ENCODE assay signal across 8 mouse cellular contexts in genomic region chr13:55474621-55475069, GRCm38 (mm10). TPM values are rescaled to one million over a fixed set of nuclear protein-coding genes. Genes with fewer than 3 reads are reported as not detected.
DNase-seq lines count a peak whose midpoint lies in the region; ATAC-seq and TF ChIP-seq lines count a peak whose summit lies in the region.

No protein-coding gene starts in this region.

- no peak overlapping the region for H3K4me2 ChIP-seq in lung, postnatal 0 days (replicated peaks; ENCODE audit: low read depth, low read length)
- H3K4me2 ChIP-seq in limb, embryonic 12.5 days = no peak overlapping the region

- TF ChIP-seq CTCF in lung, postnatal 0 days (IDR thresholded peaks at IDR 0.05) = no peak

- WGBS in lung, postnatal 0 days = 55% methylated on average over 5 of the region's 5 CpGs
- WGBS in limb, embryonic 12.5 days = 57% methylated on average over 5 of the region's 5 CpGs

- no peaks in the 10 kb centered on the region for H3K36me3 ChIP-seq in lung, postnatal 0 days (ENCODE audit: insufficient read depth, low read length)
- H3K36me3 ChIP-seq in limb, embryonic 12.5 days = peaks cover 59% of the 10 kb centered on the region

- ATAC-seq in lung, postnatal 0 days = no peak
- ATAC-seq in frontal cortex, adult (ENCODE audit: low TSS enrichment) = peak; percentile 21; the same call in 1 of the 2 replicates
- ATAC-seq in limb, embryonic 12.5 days (ENCODE audit: insufficient number of reproducible peaks, insufficient read depth, low FRiP score, low TSS enrichment, low read depth) = no peak
- ATAC-seq in megakaryocyte progenitor cell, adult 5-6 weeks (replicated peaks; ENCODE audit: poor library complexity) = no peak

- H3K9me3 ChIP-seq in lung, postnatal 0 days (ENCODE audit: low read length) = no peaks in the 10 kb centered on the region
- H3K9me3 ChIP-seq in limb, embryonic 12.5 days = no peaks in the 10 kb centered on the region

- peaks cover 14% of the 10 kb centered on the region; the same call in 1 of the 2 replicates for H3K4me1 ChIP-seq in lung, postnatal 0 days (ENCODE audit: insufficient read depth, low read depth, low read length)
- peaks cover 36% of the 10 kb centered on the region for H3K4me1 ChIP-seq in limb, embryonic 12.5 days (replicated peaks)

- no peak overlapping the region for H3K27ac ChIP-seq in lung, postnatal 0 days (ENCODE audit: low read length)
- 0 out of 2 replicates have a peak overlapping the region, but pooled peaks have one; percentile 29 for H3K27ac ChIP-seq in limb, embryonic 12.5 days

- H3K9ac ChIP-seq in lung, postnatal 0 days (replicated peaks; ENCODE audit: low read depth) = no peak overlapping the region
- H3K9ac ChIP-seq in limb, embryonic 12.5 days (replicated peaks) = no peak overlapping the region

- no peak for TF ChIP-seq EP300 in lung, postnatal 0 days (IDR thresholded peaks at IDR 0.05)

- H3K4me3 ChIP-seq in lung, postnatal 0 days (ENCODE audit: low read depth, low read length) = no peak overlapping the region
- H3K4me3 ChIP-seq in limb, embryonic 12.5 days (replicated peaks) = no peak overlapping the region

- peak; percentile 45 for DNase-seq in lung, postnatal 36 days
- DNase-seq in lung, postnatal 0 days (ENCODE audit: low spot score) = no peak
- DNase-seq in right cerebral cortex, postnatal 14 days = peak; percentile 66
- DNase-seq in adrenal gland, postnatal 10 days = no peak
- DNase-seq in thymus, postnatal 10 days (ENCODE audit: low spot score in 2 of 2) = no peak

- H3K27me3 ChIP-seq in lung, postnatal 0 days (replicated peaks; ENCODE audit: insufficient read depth, low read length) = peaks cover 7% of the 10 kb centered on the region; the same call in 1 of the 2 replicates
- no peaks in the 10 kb centered on the region for H3K27me3 ChIP-seq in limb, embryonic 12.5 days

RNA-seq across cellular contexts. Expression of gene Prr7, which starts 10.6 kb away (rescaled TPM):
- 0.17 and 0.45 TPM in 2 replicates for polyA plus RNA-seq in lung, postnatal 0 days (2015; fragmentation: Nextera tagmentation; extraction: Ambion mirVana)
- 0.67 and 1.1 TPM in 2 replicates for polyA plus RNA-seq in limb, embryonic 12.5 days (2016; fragmentation: Nextera tagmentation; extraction: Ambion mirVana)
- total RNA-seq in adrenal gland, postnatal 10 days (2021) = 1 to 10 TPM; 3.7 to 4.2 TPM
- total RNA-seq in megakaryocyte progenitor cell, adult 5-6 weeks (2015) = 0.72 and 1.7 TPM in 2 replicates
- 1.5 TPM in 2 replicates for total RNA-seq in megakaryocyte progenitor cell, adult 5-6 weeks (2017)

RNA-seq across cellular contexts. Expression of gene Dbn1, which starts 13.3 kb away (rescaled TPM):
- 43.0 and 50.6 TPM in 2 replicates for polyA plus RNA-seq in lung, postnatal 0 days (2015; fragmentation: Nextera tagmentation; extraction: Ambion mirVana)
- polyA plus RNA-seq in limb, embryonic 12.5 days (2016; fragmentation: Nextera tagmentation; extraction: Ambion mirVana) = 361 and 375 TPM in 2 replicates
- 10 to 100 TPM; 32.1 to 41.6 TPM for total RNA-seq in adrenal gland, postnatal 10 days (2021)
- 0.72 and 0.76 TPM in 2 replicates for total RNA-seq in megakaryocyte progenitor cell, adult 5-6 weeks (2015)
- 2.3 and 2.7 TPM in 2 replicates for total RNA-seq in megakaryocyte progenitor cell, adult 5-6 weeks (2017)

RNA-seq across cellular contexts. Expression of gene Grk6, which starts 29.8 kb away (rescaled TPM):
- polyA plus RNA-seq in lung, postnatal 0 days (2015; fragmentation: Nextera tagmentation; extraction: Ambion mirVana) = 20.4 and 20.5 TPM in 2 replicates
- 66.6 and 69.1 TPM in 2 replicates for polyA plus RNA-seq in limb, embryonic 12.5 days (2016; fragmentation: Nextera tagmentation; extraction: Ambion mirVana)
- total RNA-seq in adrenal gland, postnatal 10 days (2021) = 10 to 100 TPM; 40.2 to 47.0 TPM
- 51.7 and 52.6 TPM in 2 replicates for total RNA-seq in megakaryocyte progenitor cell, adult 5-6 weeks (2015)
- 81.7 and 88.6 TPM in 2 replicates for total RNA-seq in megakaryocyte progenitor cell, adult 5-6 weeks (2017)

RNA-seq across cellular contexts. Expression of gene Pdlim7, which starts 38.8 kb away (rescaled TPM):
- polyA plus RNA-seq in lung, postnatal 0 days (2015; fragmentation: Nextera tagmentation; extraction: Ambion mirVana) = 109 and 111 TPM in 2 replicates
- polyA plus RNA-seq in limb, embryonic 12.5 days (2016; fragmentation: Nextera tagmentation; extraction: Ambion mirVana) = 154 and 158 TPM in 2 replicates
- 10 to 100 TPM; 31.6 to 39.4 TPM for total RNA-seq in adrenal gland, postnatal 10 days (2021)
- total RNA-seq in megakaryocyte progenitor cell, adult 5-6 weeks (2015) = 12.7 and 13.0 TPM in 2 replicates
- 5.3 and 5.9 TPM in 2 replicates for total RNA-seq in megakaryocyte progenitor cell, adult 5-6 weeks (2017)

RNA-seq across cellular contexts. Expression of gene F12, which starts 48.1 kb away (rescaled TPM):
- polyA plus RNA-seq in lung, postnatal 0 days (2015; fragmentation: Nextera tagmentation; extraction: Ambion mirVana) = not detected in 2 replicates
- 0.18 TPM in 1 of 2 replicates, not detected in the other for polyA plus RNA-seq in limb, embryonic 12.5 days (2016; fragmentation: Nextera tagmentation; extraction: Ambion mirVana)
- 100 to 1,000 TPM in 1 of 2 experiments, 10 to 100 TPM in 1; 39.7 to 101 TPM for total RNA-seq in adrenal gland, postnatal 10 days (2021)
- total RNA-seq in megakaryocyte progenitor cell, adult 5-6 weeks (2015) = not detected in 2 replicates
- total RNA-seq in megakaryocyte progenitor cell, adult 5-6 weeks (2017) = not detected in 2 replicates

Comparison
In these comparisons a context has a peak if more than half of its experiments do, and no peak if none do; other contexts are left out.
1. DNase-seq: peak in lung, postnatal 36 days (single experiment) and right cerebral cortex, postnatal 14 days (single experiment); none in lung, postnatal 0 days (single experiment), adrenal gland, postnatal 10 days (single experiment) and thymus, postnatal 10 days (0 of 2).
2. RNA of gene Dbn1, which starts 13.3 kb away (total RNA-seq): 32.1 to 41.6 TPM in adrenal gland, postnatal 10 days; 0.72 to 2.7 TPM in megakaryocyte progenitor cell, adult 5-6 weeks; every median in the first group is over 4 times any median in the second.